Mouse (Mus musculus) kidney, adult 2 months (tissue): Measurements from ENCODE around the gene Tmem9b. TPM values are rescaled to one million over a fixed set of nuclear protein-coding genes. Genes with fewer than 3 reads are reported as not detected.
A peak's percentile ranks its signal among the peaks of the same experiment; 100 is the strongest.

Experiments
- DNase-seq: peaks from one replicate; pipeline ENCODE4 v3.0.0; 2021
- H3K27ac ChIP-seq: fragments of 200-500 bp; 2 replicates; pipeline ENCODE4 v1.5.1; 2012; ENCODE audit warnings: low read depth, low read length, control low read depth, inconsistent platforms; ENCODE audit not compliant: insufficient read depth
- H3K27me3 ChIP-seq: fragments of 200-500 bp; replicated peaks from 2 replicates; pipeline ENCODE4 v1.6.1; 2012; ENCODE audit warnings: mild to moderate bottlenecking, moderate library complexity, low read length, inconsistent platforms; ENCODE audit not compliant: control insufficient read depth, insufficient read depth
- H3K36me3 ChIP-seq: fragments of 200-500 bp; 2 replicates; pipeline ENCODE4 v1.6.1; 2012; ENCODE audit warnings: mild to moderate bottlenecking, moderate library complexity, low read length, inconsistent platforms; ENCODE audit not compliant: control insufficient read depth, insufficient read depth
- H3K4me1 ChIP-seq: fragments of 200-500 bp; 2 replicates; pipeline ENCODE4 v1.6.1; 2011; ENCODE audit warnings: low read length; ENCODE audit not compliant: control insufficient read depth, insufficient read depth
- H3K4me3 ChIP-seq: fragments of 200-500 bp; 2 replicates; pipeline ENCODE4 v1.5.1; 2011; ENCODE audit warnings: mild to moderate bottlenecking, low read depth, low read length, control low read depth; ENCODE audit not compliant: insufficient read depth
- CTCF ChIP-seq: fragments of 200-500 bp; conservative IDR thresholded peaks from 2 replicates; pipeline ENCODE4 v1.5.1; 2011; ENCODE audit warnings: low read depth, mild to moderate bottlenecking, control low read depth, low read length, moderate library complexity, mixed read lengths; ENCODE audit not compliant: insufficient read depth, insufficient read length
- POLR2A ChIP-seq: fragments of 200-500 bp; IDR thresholded peaks from one replicate; pipeline ENCODE4 v1.6.1; 2011; ENCODE audit warnings: low read depth, low read length, control low read depth
- WGBS: fragments of 180-500 bp; shearing (Covaris S2); methylation state at CpG from one replicate; pipeline ENCODE4 v1.1.7; 2018; 5-methylcytosine and 5-hydroxymethylcytosine counted together
- polyA plus RNA-seq: library from polyadenylated mRNA; depleted of rRNA; stranded (reverse); fragments of >200 nt; gene quantifications from 2 replicates; pipeline ENCODE4 v1.2.3, GENCODE M21; 2012

Gene Tmem9b
- polyA plus RNA-seq, 1 experiment, result 74.5 TPM

DNA sequence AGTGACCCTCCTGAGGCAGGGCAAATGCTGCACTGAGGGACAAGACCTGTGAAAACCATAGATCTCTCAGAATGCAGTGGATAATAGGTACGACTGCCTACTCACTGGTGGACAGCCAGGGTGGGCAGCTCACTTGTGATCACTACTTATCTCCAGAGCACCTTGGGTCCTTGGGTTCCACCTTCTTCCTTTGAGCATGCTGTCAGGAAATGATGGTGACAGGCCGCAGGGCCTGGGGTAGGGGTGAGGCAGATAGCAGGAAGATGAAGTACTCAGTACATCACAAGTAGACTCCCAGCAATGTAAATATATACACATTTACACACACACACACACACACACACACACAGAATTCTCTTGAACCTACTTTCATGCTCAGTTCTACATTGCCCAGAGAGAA is 35.2 kb upstream of the Tmem9b start:
- H3K4me3 ChIP-seq, result no peak overlapping the region
- DNase-seq, result no peak
- no peaks in the 10 kb centered on the region for H3K36me3 ChIP-seq
- no peaks in the 10 kb centered on the region for H3K4me1 ChIP-seq
- no peaks in the 10 kb centered on the region for H3K27me3 ChIP-seq
- WGBS, result 86% methylated on average over 2 of the region's 2 CpGs
- no peak overlapping the region for H3K27ac ChIP-seq
- TF ChIP-seq POLR2A, result no peak
- TF ChIP-seq CTCF, result no peak

DNA sequence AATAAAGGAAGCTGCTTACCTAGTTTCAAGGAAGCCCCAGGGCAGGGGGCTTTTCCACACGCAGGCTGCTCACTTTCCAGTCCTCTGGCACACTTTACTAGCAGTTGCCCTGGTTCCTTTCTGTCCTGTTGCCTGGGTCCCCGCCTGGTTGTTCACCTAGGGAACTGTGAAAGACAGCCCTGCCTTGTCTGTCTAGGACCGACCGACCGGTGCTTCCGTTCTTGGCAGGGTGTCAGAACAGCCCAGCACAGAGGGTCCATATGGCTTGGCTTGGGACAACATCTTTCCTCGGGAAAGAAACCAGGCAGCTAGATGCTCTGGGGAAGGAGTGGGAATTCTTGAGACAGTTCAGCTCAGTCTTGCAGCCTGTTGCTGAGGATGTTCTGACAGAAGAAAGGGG is 30.6 kb upstream of the Tmem9b start:
- WGBS, result 33% methylated on average over 7 of the region's 7 CpGs
- Histone ChIP-seq H3K36me3 (no peaks in the 10 kb centered on the region), H3K27ac (no peak overlapping the region), H3K4me1 (0 out of 2 replicates have a peak, but pooled peaks cover 5% of the 10 kb centered on the region), H3K4me3 (no peak overlapping the region), H3K27me3 (peaks cover 1% of the 10 kb centered on the region)
- TF ChIP-seq CTCF (no peak), POLR2A (no peak)
- DNase-seq, result no peak

DNA sequence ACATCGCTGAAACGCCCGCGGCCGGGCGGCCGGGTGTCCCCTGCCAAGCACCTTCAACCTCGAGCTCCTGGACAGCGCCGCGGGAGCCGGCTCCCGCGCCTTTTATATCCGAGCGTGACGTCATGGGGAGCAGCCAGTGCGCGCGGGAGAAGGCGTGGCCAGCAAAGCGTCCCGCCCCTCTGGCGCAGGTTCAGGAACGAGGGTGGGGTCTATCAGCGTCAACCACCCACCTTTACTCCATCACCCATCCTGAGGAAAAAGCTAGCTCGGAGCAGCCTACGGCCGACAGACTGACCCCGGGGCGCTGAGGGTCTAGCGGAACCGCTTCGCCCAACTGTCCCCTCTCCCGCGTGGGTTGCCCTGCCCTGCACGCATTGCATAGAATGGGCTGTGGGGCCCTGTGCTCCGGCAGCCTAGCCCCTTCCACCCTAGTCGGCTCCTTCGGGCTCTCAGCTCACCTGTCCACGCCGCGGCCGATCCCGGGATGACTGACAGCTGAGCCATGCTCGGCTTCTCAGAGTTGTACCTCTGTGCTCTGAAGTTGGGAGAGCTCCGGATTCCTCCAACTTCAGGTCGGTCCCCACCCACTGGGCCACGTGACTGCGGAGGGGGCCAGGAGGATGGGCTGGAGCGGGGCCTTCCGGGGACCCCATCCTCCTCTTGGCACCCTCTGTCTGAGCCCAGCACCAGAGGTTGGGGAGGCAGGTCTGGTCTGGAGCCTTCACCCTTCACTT is 29.0 kb upstream of the Tmem9b start, which contains the start of gene Nrip3:
Gene Nrip3, minus strand, starts transcription at position 556 of the 734 bp plus-strand sequence.
- Histone ChIP-seq H3K27ac (no peak within 1 kb of the TSS), H3K4me3 (peak within 1 kb of the TSS; percentile 33), H3K4me1 (0 out of 2 replicates have a peak, but pooled peaks cover 5% of the 10 kb centered on the region), H3K36me3 (no peaks in the 10 kb centered on the region), H3K27me3 (peaks cover 1% of the 10 kb centered on the region)
- DNase-seq, result peak; percentile 70
- WGBS, result 2% methylated on average over 52 of the region's 52 CpGs
- TF ChIP-seq CTCF (no peak), POLR2A (no peak)

DNA sequence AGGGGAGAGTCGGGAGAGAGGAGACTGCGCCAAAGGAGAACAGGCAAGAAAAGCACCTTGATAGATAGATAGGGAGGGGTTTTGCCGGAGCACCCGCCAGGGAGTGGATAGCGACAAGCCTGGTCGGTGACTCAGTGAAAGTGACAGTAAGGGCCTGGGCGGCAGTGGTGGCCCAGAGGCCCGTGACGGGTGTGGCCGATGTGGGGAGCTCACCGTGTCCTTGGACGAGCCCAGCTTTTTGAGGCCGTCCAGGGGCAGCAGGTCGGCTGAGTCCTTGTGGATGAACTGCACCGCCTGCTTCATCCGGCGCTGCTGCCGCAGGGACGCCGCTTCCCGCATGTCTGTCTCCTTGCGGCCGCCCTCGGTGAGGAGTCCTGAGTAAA is 28.4 kb upstream of the Tmem9b start:
- TF ChIP-seq CTCF (no peak), POLR2A (no peak)
- peaks cover 1% of the 10 kb centered on the region for H3K27me3 ChIP-seq
- H3K27ac ChIP-seq, result no peak overlapping the region
- 0 out of 2 replicates have a peak, but pooled peaks cover 5% of the 10 kb centered on the region for H3K4me1 ChIP-seq
- no peak for DNase-seq
- H3K36me3 ChIP-seq, result no peaks in the 10 kb centered on the region
- H3K4me3 ChIP-seq, result peak overlapping the region; percentile 33
- 1% methylated on average over 24 of the region's 24 CpGs for WGBS

DNA sequence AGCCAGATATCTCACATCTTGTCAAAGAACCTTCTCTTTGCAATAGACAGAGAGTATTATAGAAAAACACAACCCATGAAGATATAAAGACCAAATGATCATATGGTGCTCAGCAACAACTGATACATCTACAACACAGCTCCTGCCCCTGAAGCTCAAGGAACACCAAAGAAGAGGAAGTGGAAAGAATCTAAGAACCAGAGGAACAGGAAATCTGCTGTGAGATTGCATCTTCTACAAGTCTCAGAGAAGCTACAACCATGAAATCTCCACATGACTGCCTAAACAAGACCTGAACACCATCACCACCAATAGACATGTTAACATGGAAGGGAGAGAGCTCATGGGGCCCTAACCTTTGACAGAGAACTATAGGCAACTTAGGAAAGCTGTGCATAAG is 19.6 kb upstream of the Tmem9b start:
- TF ChIP-seq POLR2A (no peak), CTCF (no peak)
- no peak for DNase-seq
- H3K27ac ChIP-seq, result no peak overlapping the region
- no peaks in the 10 kb centered on the region for H3K4me1 ChIP-seq
- no peaks in the 10 kb centered on the region for H3K27me3 ChIP-seq
- no peaks in the 10 kb centered on the region for H3K36me3 ChIP-seq
- no peak overlapping the region for H3K4me3 ChIP-seq

DNA sequence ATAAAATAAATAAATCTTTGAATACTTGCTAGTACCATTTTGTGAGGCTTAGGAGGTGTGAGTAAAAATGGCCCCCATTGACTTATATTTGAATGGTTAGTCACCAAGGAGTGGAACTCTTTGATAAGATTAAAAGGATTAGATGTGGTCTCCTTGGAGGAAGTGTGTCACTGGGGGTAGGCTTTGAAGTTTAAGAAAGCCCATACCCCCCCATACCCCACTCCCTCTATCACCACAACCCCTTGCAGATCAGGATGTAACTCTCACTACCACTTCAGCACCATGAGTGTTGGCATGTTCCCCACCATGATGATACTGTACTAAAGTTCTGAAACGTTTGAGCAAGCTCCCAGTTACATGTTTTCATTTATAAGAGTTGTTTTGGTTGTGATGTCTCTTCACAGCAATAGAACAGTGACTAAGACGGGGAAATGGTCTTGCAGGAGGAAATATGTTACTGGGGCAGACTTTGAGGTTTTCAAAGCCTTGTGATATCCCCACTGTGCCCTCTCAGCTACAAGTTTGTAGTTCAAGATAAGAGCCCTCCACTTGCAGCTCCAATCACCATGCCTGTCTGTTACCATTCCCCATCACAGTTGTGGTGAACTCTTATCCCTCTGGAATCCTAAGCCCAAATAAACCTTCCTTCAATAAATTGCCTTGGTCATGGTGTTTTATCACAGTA is 16.2 kb upstream of the Tmem9b start:
- no peak overlapping the region for H3K4me3 ChIP-seq
- WGBS, result 71% methylated on average over 2 of the region's 2 CpGs
- H3K27me3 ChIP-seq, result no peaks in the 10 kb centered on the region
- no peak overlapping the region for H3K27ac ChIP-seq
- no peak for TF ChIP-seq CTCF
- TF ChIP-seq POLR2A, result no peak
- H3K36me3 ChIP-seq, result no peaks in the 10 kb centered on the region
- H3K4me1 ChIP-seq, result no peaks in the 10 kb centered on the region
- DNase-seq, result no peak
